Mouse (Mus musculus): ENCODE data around the gene Nuak2. TPM values are rescaled to one million over a fixed set of nuclear protein-coding genes. Genes with fewer than 3 reads are reported as not detected.

The Nuak2 gene
- polyA plus RNA-seq, 1 experiment from 2014 or later = 11.1 TPM

DNA sequence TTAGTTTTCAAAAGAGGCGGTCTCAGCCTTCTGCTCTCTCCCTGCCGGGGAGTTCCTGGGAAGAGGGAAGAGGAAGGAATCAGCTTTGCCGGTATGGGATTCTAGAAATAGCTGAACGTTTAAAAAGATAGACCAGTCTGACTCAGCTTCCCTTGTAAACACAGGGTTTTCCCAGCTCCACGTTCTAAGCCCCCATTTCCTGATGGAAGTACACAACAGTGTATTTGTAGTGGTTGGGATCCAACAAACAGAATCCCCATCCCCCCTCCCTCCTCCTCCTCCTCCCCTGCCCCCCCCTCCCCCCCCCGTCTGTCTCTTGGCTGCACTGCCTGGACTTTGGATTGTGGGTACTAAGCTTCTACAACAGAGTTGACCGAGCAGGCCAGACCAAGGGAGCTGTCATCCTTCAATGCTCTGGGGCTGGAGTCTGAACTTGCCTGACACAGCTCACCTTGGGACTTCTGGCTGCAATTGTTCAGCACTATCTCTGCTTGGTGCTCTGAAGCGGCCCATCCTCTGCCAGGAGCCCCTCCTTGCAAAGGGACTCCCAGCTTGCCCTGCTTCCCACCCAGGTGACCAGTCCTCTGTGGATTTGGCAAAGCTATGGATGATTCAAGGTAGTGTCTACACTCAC is 22.2 kb downstream of the Nuak2 start:
- Histone ChIP-seq H3K27me3 (replicated peaks; ENCODE audit: control insufficient read depth, insufficient read depth, low read length) (no peaks in the 10 kb centered on the region), H3K36me3 (ENCODE audit: control insufficient read depth, insufficient read depth, low read length) (no peaks in the 10 kb centered on the region), H3K9me3 (ENCODE audit: control insufficient read depth, low read length) (no peaks in the 10 kb centered on the region), H3K27ac (ENCODE audit: low read depth, low read length) (no peak overlapping the region), H3K4me3 (ENCODE audit: low read length) (no peak overlapping the region), H3K4me2 (ENCODE audit: low read length) (no peak overlapping the region), H3K9ac (ENCODE audit: low read depth, low read length) (no peak overlapping the region), H3K4me1 (ENCODE audit: control insufficient read depth, insufficient read depth, low read depth, low read length) (peaks cover 17% of the 10 kb centered on the region)
- no peak for ATAC-seq
- 44% methylated on average over 8 of the region's 8 CpGs for WGBS

DNA sequence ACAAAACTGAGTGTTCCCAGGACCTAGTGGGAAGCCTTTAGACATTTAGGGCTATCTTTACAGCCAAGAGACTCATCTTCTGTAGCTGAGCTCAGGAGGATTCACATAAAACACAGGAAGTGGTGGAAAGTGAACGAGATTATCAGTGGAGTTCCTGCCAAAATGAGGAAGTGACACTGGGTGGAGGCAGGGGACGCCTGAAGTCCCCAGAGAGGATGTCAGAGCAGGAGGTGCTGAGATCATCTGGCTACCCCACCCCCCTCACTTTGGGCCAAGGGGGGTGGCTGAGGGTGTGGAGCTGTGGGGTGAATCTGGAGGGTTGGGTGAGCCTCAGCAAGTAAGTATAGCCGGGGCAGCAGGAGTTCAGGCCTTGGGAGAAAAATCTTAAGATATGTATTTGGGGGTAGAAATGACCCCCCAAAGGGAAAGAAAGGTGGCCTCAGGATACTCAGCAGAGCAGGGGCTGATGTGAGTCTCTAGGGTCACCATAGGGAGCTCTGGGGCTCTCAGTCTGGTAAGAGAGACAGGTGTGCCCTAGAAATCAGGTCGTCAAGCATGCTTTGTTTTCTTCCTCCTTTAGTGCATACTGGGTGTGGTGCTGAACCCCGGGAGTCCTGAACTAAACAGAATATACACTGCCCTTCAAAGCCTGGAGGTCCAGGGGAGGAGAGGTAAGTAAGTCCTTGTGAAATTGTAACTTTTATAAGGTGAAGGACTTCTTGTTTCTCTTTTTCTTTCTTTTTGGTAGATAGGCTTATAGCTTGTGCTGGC is 26.0 kb downstream of the Nuak2 start:
- ATAC-seq = no peak
- Histone ChIP-seq H3K4me1 (ENCODE audit: control insufficient read depth, insufficient read depth, low read depth, low read length) (no peaks in the 10 kb centered on the region), H3K27ac (ENCODE audit: low read depth, low read length) (no peak overlapping the region), H3K4me3 (ENCODE audit: low read length) (no peak overlapping the region), H3K9ac (ENCODE audit: low read depth, low read length) (no peak overlapping the region), H3K4me2 (ENCODE audit: low read length) (no peak overlapping the region), H3K36me3 (ENCODE audit: control insufficient read depth, insufficient read depth, low read length) (no peaks in the 10 kb centered on the region), H3K27me3 (replicated peaks; ENCODE audit: control insufficient read depth, insufficient read depth, low read length) (no peaks in the 10 kb centered on the region), H3K9me3 (ENCODE audit: control insufficient read depth, low read length) (no peaks in the 10 kb centered on the region)
- WGBS = 60% methylated on average over 5 of the region's 5 CpGs

DNA sequence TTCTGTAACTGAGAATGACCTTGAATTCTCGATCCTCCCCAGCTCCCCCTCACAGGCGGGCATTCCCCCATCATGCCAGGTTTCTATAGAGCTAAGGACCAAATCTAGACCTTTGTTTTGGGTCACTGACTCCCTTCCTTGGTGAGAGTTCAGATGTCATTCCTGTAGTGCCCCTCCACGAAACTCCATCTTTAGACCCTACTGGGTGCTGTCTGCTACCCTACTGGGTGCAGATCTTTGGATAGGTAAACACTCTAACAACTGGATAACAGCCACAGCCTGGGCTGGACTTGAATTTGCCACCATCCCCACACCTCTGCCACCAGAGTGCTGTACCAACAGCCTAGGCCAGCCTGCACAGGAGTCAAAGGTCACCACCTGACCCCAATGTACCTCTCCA is 26.6 kb downstream of the Nuak2 start:
- ATAC-seq = no peak
- H3K9ac ChIP-seq (ENCODE audit: low read depth, low read length) = no peak overlapping the region

DNA sequence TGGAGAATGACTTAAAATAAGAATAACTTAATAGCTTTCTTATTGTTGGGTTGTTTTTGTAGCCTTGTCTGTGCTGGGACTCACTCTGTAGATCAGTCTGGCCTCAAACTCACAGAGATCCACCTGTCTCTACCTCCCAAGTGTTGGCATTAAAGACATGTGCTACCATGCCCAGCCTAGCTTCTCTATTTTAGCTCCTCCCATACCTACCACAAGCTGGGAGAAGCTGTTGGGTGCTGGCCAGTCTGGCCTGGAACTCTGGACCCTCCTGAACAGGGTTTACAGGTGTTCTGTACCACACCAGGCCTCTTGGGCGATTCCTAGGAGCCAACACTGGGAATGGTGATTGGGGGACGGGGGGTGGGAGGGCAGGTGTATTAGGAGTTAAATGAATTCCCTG is 27.3 kb downstream of the Nuak2 start:
- no peaks in the 10 kb centered on the region for H3K27me3 ChIP-seq (replicated peaks; ENCODE audit: control insufficient read depth, insufficient read depth, low read length)
- H3K4me1 ChIP-seq (ENCODE audit: control insufficient read depth, insufficient read depth, low read depth, low read length) = no peaks in the 10 kb centered on the region
- no peaks in the 10 kb centered on the region for H3K36me3 ChIP-seq (ENCODE audit: control insufficient read depth, insufficient read depth, low read length)
- WGBS = 88% methylated on average over 2 of the region's 2 CpGs
- no peak for ATAC-seq
- no peaks in the 10 kb centered on the region for H3K9me3 ChIP-seq (ENCODE audit: control insufficient read depth, low read length)
- no peak overlapping the region for H3K27ac ChIP-seq (ENCODE audit: low read depth, low read length)
- H3K9ac ChIP-seq (ENCODE audit: low read depth, low read length) = no peak overlapping the region
- no peak overlapping the region for H3K4me3 ChIP-seq (ENCODE audit: low read length)
- no peak overlapping the region for H3K4me2 ChIP-seq (ENCODE audit: low read length)

More for the DNA sequence above, 26.6 kb downstream of the Nuak2 start:
- Histone ChIP-seq H3K4me1 (ENCODE audit: control insufficient read depth, insufficient read depth, low read depth, low read length) (no peaks in the 10 kb centered on the region), H3K36me3 (ENCODE audit: control insufficient read depth, insufficient read depth, low read length) (no peaks in the 10 kb centered on the region), H3K4me3 (ENCODE audit: low read length) (no peak overlapping the region), H3K4me2 (ENCODE audit: low read length) (no peak overlapping the region), H3K27me3 (replicated peaks; ENCODE audit: control insufficient read depth, insufficient read depth, low read length) (no peaks in the 10 kb centered on the region), H3K9me3 (ENCODE audit: control insufficient read depth, low read length) (no peaks in the 10 kb centered on the region), H3K27ac (ENCODE audit: low read depth, low read length) (no peak overlapping the region)
- 64% methylated on average over 3 of the region's 3 CpGs for WGBS

DNA sequence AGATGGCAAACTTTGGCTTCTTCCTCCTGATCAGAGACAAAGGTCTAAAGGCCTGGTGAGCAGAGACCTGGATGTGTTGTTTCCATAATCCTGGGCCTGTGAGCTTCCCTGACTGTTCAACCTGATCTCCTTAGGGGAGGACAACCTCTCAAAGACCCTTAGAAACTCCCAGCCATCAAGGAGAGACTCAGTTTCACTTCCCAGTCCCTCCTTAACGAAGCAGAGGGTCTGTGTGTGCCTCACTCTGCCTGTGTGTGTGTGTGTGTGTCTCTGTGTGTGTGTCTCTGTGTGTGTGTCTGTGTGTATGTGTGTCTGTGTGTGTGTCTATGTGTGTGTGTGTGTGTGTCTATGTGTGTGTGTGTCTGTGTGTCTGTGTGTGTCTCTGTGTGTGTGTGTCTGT is 27.7 kb downstream of the Nuak2 start:
- Histone ChIP-seq H3K4me2 (ENCODE audit: low read length) (no peak overlapping the region), H3K27ac (ENCODE audit: low read depth, low read length) (no peak overlapping the region), H3K36me3 (ENCODE audit: control insufficient read depth, insufficient read depth, low read length) (no peaks in the 10 kb centered on the region), H3K9ac (ENCODE audit: low read depth, low read length) (no peak overlapping the region), H3K4me3 (ENCODE audit: low read length) (no peak overlapping the region), H3K4me1 (ENCODE audit: control insufficient read depth, insufficient read depth, low read depth, low read length) (no peaks in the 10 kb centered on the region), H3K9me3 (ENCODE audit: control insufficient read depth, low read length) (no peaks in the 10 kb centered on the region), H3K27me3 (replicated peaks; ENCODE audit: control insufficient read depth, insufficient read depth, low read length) (no peaks in the 10 kb centered on the region)
- no peak for ATAC-seq
- 88% methylated on average over 1 of the region's 1 CpGs for WGBS

DNA sequence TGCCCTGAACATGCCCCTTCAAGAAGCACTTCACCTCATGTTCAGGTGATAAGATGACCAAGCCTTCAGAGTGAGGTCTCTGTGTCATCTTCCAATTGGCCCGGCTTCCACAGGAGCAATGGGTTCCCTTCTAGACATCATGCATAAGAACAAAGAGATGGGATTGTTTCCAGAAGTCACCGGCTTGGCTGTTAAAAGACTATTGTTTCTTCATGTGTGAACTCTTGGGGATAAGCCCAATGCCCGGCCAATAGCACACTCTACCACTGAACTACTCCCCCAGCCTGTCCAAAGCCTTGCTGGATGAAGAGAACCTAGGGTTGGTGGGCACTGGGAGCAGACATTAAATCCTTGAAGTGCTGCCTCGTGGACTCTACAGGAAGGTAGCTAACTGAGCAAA is 29.6 kb downstream of the Nuak2 start:
- ATAC-seq = no peak
- H3K4me1 ChIP-seq (ENCODE audit: control insufficient read depth, insufficient read depth, low read depth, low read length) = no peaks in the 10 kb centered on the region

DNA sequence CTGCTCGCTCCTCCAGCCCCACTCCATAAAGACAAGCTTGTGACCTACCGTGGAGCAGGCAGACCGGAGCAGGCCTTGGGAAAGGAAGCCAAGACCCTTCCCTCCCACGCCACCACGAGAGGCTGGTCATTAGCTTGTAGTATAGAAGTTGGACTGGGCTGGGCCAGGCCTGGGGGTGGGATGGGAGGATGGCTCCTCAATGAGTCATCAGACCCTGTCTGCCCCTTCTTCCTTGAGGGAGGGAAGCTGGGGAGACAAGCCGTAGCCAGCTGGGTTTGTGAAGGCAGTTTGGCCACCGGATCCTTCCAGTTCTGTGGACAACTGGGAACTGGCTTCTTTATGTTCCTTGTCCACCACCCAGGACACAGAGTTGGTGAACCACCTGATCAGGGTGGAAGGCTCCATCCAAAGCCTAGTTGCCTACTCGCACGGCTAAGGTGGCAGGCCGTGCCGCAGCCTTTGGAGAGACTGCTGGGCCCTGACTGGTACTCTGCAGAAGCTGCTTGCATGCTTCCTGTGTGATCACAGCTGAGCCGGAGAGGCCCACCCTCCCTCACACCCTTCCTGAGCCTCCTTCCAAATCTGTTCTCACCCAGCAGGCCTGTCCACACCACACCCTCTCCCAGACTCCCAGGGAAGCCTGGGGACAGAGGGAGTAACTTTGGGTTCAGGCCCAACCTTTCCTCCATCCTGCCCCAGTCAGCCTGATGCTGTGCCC is 30.4 kb downstream of the Nuak2 start:
- Histone ChIP-seq H3K4me3 (ENCODE audit: low read length) (no peak overlapping the region), H3K36me3 (ENCODE audit: control insufficient read depth, insufficient read depth, low read length) (no peaks in the 10 kb centered on the region), H3K9me3 (ENCODE audit: control insufficient read depth, low read length) (no peaks in the 10 kb centered on the region), H3K4me2 (ENCODE audit: low read length) (no peak overlapping the region), H3K27me3 (replicated peaks; ENCODE audit: control insufficient read depth, insufficient read depth, low read length) (no peaks in the 10 kb centered on the region), H3K9ac (ENCODE audit: low read depth, low read length) (no peak overlapping the region), H3K27ac (ENCODE audit: low read depth, low read length) (no peak overlapping the region), H3K4me1 (ENCODE audit: control insufficient read depth, insufficient read depth, low read depth, low read length) (no peaks in the 10 kb centered on the region)
- WGBS = 89% methylated on average over 12 of the region's 12 CpGs
- ATAC-seq = no peak

More for the DNA sequence above, 29.6 kb downstream of the Nuak2 start:
- Histone ChIP-seq H3K4me2 (ENCODE audit: low read length) (no peak overlapping the region), H3K36me3 (ENCODE audit: control insufficient read depth, insufficient read depth, low read length) (no peaks in the 10 kb centered on the region), H3K4me3 (ENCODE audit: low read length) (no peak overlapping the region), H3K9me3 (ENCODE audit: control insufficient read depth, low read length) (no peaks in the 10 kb centered on the region), H3K9ac (ENCODE audit: low read depth, low read length) (no peak overlapping the region), H3K27me3 (replicated peaks; ENCODE audit: control insufficient read depth, insufficient read depth, low read length) (no peaks in the 10 kb centered on the region), H3K27ac (ENCODE audit: low read depth, low read length) (no peak overlapping the region)
- WGBS = 76% methylated on average over 4 of the region's 4 CpGs

DNA sequence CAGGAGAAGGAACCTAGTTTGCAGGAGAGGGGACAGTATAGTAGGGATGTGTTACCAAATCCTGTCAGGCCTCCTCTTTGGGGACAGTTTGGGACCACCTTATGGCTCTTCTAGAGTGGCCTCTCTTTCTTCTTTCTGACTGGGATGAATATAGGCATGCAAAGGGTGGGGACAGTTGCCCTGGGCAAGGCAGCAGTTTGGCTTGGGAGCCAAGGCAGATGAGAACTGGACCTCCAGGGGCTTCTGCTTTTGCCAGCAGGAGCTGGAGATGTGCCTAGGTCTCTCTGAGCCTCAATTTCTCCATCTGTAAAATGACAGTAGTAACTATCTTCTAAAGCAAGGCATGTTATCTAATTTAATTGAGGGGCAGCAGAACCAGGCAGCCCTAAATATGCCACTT is 31.0 kb downstream of the Nuak2 start:
- Histone ChIP-seq H3K4me1 (ENCODE audit: control insufficient read depth, insufficient read depth, low read depth, low read length) (no peaks in the 10 kb centered on the region), H3K4me2 (ENCODE audit: low read length) (no peak overlapping the region), H3K27ac (ENCODE audit: low read depth, low read length) (no peak overlapping the region), H3K4me3 (ENCODE audit: low read length) (no peak overlapping the region), H3K36me3 (ENCODE audit: control insufficient read depth, insufficient read depth, low read length) (no peaks in the 10 kb centered on the region), H3K9ac (ENCODE audit: low read depth, low read length) (no peak overlapping the region), H3K27me3 (replicated peaks; ENCODE audit: control insufficient read depth, insufficient read depth, low read length) (no peaks in the 10 kb centered on the region), H3K9me3 (ENCODE audit: control insufficient read depth, low read length) (no peaks in the 10 kb centered on the region)
- no peak for ATAC-seq

DNA sequence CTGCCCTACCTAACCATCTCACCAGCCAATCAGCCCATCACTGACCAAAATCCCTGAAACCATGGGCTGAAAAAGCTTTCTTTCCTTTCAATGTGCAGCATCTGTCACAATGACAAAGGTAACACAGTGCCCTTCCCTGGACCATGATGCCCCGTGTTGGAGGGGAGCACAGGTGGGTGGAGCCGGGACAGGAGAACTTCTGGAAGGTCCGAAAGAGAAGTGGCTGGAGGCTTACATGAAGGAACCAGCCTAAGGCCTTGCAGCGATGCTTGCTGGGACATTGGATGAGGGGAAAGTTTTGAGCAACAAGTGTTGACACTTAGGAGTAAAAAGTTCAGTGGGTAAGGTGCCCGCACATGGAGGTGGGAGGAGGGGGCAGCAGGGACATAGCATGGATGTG is 32.5 kb downstream of the Nuak2 start:
- Histone ChIP-seq H3K4me2 (ENCODE audit: low read length) (no peak overlapping the region), H3K9ac (ENCODE audit: low read depth, low read length) (no peak overlapping the region), H3K9me3 (ENCODE audit: control insufficient read depth, low read length) (no peaks in the 10 kb centered on the region), H3K27ac (ENCODE audit: low read depth, low read length) (no peak overlapping the region), H3K36me3 (ENCODE audit: control insufficient read depth, insufficient read depth, low read length) (no peaks in the 10 kb centered on the region), H3K27me3 (replicated peaks; ENCODE audit: control insufficient read depth, insufficient read depth, low read length) (no peaks in the 10 kb centered on the region), H3K4me1 (ENCODE audit: control insufficient read depth, insufficient read depth, low read depth, low read length) (no peaks in the 10 kb centered on the region), H3K4me3 (ENCODE audit: low read length) (no peak overlapping the region)
- WGBS = 85% methylated on average over 5 of the region's 5 CpGs
- ATAC-seq = no peak
